Mouse (Mus musculus): ENCODE measurements around the gene Umad1. TPM values are rescaled to one million over a fixed set of nuclear protein-coding genes. Genes with fewer than 3 reads are reported as not detected.
A peak's percentile ranks its signal among the peaks of the same experiment; 100 is the strongest.

Umad1 gene
- polyA plus RNA-seq (2014; fragmentation: Nextera tagmentation; extraction: Ambion mirVana), result 16.7 and 18.0 TPM in 2 replicates

DNA sequence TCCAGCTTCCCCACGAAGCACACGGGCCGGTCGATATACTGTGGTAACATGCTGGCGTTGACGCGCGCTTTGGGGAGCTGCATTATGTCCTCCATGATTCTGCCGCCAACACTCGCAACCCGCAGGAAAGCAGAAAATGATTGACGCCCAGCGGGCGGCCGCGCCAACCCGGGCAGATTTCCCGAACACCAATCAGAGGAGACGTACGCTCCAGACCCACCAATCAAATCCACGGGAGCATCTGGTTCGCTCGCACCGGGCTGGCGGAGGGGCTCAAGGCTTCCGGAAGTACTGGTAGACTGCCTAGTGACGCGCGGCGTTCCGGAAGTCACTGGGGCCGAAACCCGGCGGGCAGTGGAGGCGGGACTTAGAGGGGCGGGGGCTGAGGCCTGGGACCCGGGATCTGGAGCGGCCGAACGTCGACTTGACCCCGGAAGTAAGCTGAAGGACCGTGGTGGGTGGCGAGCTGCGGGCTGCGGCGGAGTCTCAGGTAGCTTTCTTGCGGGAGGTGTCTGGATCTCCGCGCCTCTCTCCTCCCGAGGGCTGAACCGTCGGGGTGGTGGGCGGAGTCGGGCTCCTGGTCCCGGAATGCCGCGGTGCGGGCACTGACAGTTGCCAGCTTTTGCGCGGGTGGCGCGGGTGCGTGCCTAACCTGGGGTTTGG, at the start of gene Umad1, which contains the start of the genes Rpa3 and Gm45062:
Gene Umad1 (plus strand): TSS at position 285 of the 663 bp plus-strand sequence.
Gene Rpa3 (minus strand): TSS at position 170 of the 663 bp plus-strand sequence.
Gene Gm45062 (plus strand): TSS at position 447 of the 663 bp plus-strand sequence.
- peak within 1 kb of the TSS; percentile 67 for H3K4me3 ChIP-seq (ENCODE audit: low read depth, low read length)
- WGBS, result under 1% methylated on average over 64 of the region's 64 CpGs

DNA sequence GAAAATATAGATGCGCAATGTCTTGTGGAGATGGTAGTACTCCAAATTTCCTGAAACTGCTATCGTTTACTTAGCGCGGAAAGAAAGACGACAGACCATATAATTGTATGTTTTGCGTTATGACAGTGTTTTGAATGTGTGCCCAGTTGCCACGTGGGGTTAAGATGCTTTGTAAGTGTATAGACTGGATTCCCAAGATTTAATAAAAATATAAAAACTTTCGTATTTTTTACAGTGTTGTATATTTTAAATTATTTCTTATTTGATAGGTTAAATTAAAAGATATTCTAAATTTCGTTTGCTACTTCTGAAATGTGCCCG, 49.3 kb upstream of the Umad1 start:
- Histone ChIP-seq H3K9me3 (ENCODE audit: control insufficient read depth, low read length) (no peaks in the 10 kb centered on the region), H3K4me2 (ENCODE audit: low read depth, severe bottlenecking) (peak overlapping the region; percentile 56), H3K27me3 (ENCODE audit: control insufficient read depth, insufficient read depth, low read length) (no peaks in the 10 kb centered on the region), H3K36me3 (ENCODE audit: control insufficient read depth, insufficient read depth, low read length) (no peaks in the 10 kb centered on the region; the same call in 1 of the 2 replicates), H3K4me3 (ENCODE audit: low read depth, low read length) (peak overlapping the region; percentile 80), H3K9ac (ENCODE audit: low read length) (peak overlapping the region; percentile 88), H3K27ac (replicated peaks; ENCODE audit: low read depth, low read length) (peak overlapping the region; percentile 93), H3K4me1 (ENCODE audit: control insufficient read depth, insufficient read depth, low read length) (no peaks in the 10 kb centered on the region)
- ATAC-seq (ENCODE audit: insufficient number of reproducible peaks, low FRiP score, low TSS enrichment, low read depth) (no peak), DNase-seq (ENCODE audit: low spot score) (no peak)
- 13% methylated on average over 10 of the region's 10 CpGs for WGBS

More for the DNA sequence above, at the start of gene Umad1, which contains the start of the genes Rpa3 and Gm45062:
- DNase-seq (ENCODE audit: low spot score) (peak; percentile 97), ATAC-seq (ENCODE audit: insufficient number of reproducible peaks, low FRiP score, low TSS enrichment, low read depth) (peak; percentile 100)
- peak within 1 kb of the TSS; percentile 72 for H3K9ac ChIP-seq (ENCODE audit: low read length)
- H3K27me3 ChIP-seq (ENCODE audit: control insufficient read depth, insufficient read depth, low read length), result no peaks in the 10 kb centered on the region
- 0 out of 2 replicates have a peak, but pooled peaks cover 5% of the 10 kb centered on the region for H3K4me1 ChIP-seq (ENCODE audit: control insufficient read depth, insufficient read depth, low read length)
- peak within 1 kb of the TSS; percentile 89 for H3K4me2 ChIP-seq (ENCODE audit: low read depth, severe bottlenecking)
- H3K36me3 ChIP-seq (ENCODE audit: control insufficient read depth, insufficient read depth, low read length), result no peaks in the 10 kb centered on the region
- 0 out of 2 replicates have a peak within 1 kb of the TSS, but pooled peaks have one; percentile 9 for H3K27ac ChIP-seq (replicated peaks; ENCODE audit: low read depth, low read length)
- H3K9me3 ChIP-seq (ENCODE audit: control insufficient read depth, low read length), result no peaks in the 10 kb centered on the region

DNA sequence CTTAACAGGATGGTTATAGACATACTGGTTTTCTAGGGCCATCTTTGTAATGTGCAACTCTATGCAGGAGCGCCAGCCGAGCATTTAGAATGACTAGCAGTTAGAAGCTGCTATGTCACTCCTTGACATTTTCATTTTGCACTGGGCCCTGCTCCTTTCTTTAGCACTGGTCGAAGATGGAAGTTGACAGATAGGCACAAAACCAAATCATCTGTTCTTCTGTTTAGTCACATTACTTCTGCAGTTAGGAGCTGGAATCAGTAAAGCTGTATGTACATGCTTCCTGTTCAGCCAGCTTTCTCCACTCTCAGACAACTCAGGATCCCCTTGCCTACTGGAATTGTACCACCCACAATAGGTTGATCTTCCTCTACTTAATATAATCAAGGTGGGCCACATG, 48.4 kb upstream of the Umad1 start:
- 89% methylated on average over 3 of the region's 3 CpGs for WGBS
- H3K4me3 ChIP-seq (ENCODE audit: low read depth, low read length), result no peak overlapping the region

DNA sequence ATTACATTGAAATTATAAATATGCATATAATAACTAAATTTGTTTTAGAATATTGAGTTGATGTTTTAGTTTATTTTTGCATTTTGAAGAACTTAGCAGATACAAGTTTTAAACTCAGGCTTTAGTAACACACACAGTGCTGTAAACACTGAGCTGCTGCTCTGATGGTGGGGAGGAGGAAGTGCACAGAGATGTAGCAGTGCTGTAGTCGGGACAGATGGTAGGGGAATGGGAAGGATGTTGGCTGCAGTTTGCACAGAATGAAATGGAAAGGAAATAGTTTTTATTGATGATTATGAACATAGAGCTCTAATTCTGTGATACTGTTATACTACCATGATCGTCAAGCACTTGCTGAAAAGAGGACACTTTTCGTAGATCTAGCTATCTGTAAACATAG, 32.1 kb upstream of the Umad1 start:
- H3K4me2 ChIP-seq (ENCODE audit: low read depth, severe bottlenecking), result no peak overlapping the region
- no peak for ATAC-seq (ENCODE audit: insufficient number of reproducible peaks, low FRiP score, low TSS enrichment, low read depth)
- H3K27ac ChIP-seq (replicated peaks; ENCODE audit: low read depth, low read length), result no peak overlapping the region
- H3K4me3 ChIP-seq (ENCODE audit: low read depth, low read length), result no peak overlapping the region
- peaks cover under 1% of the 10 kb centered on the region; the same call in 1 of the 2 replicates for H3K36me3 ChIP-seq (ENCODE audit: control insufficient read depth, insufficient read depth, low read length)
- no peak for DNase-seq (ENCODE audit: low spot score)
- no peak overlapping the region for H3K9ac ChIP-seq (ENCODE audit: low read length)
- no peaks in the 10 kb centered on the region for H3K27me3 ChIP-seq (ENCODE audit: control insufficient read depth, insufficient read depth, low read length)
- no peaks in the 10 kb centered on the region for H3K4me1 ChIP-seq (ENCODE audit: control insufficient read depth, insufficient read depth, low read length)
- 93% methylated on average over 3 of the region's 3 CpGs for WGBS
- no peaks in the 10 kb centered on the region for H3K9me3 ChIP-seq (ENCODE audit: control insufficient read depth, low read length)

More for the DNA sequence above, 48.4 kb upstream of the Umad1 start:
- DNase-seq (ENCODE audit: low spot score), result no peak
- Histone ChIP-seq H3K36me3 (ENCODE audit: control insufficient read depth, insufficient read depth, low read length) (peaks cover 2% of the 10 kb centered on the region; the same call in 1 of the 2 replicates), H3K9ac (ENCODE audit: low read length) (no peak overlapping the region), H3K4me2 (ENCODE audit: low read depth, severe bottlenecking) (no peak overlapping the region), H3K27ac (replicated peaks; ENCODE audit: low read depth, low read length) (no peak overlapping the region), H3K4me1 (ENCODE audit: control insufficient read depth, insufficient read depth, low read length) (no peaks in the 10 kb centered on the region), H3K27me3 (ENCODE audit: control insufficient read depth, insufficient read depth, low read length) (no peaks in the 10 kb centered on the region), H3K9me3 (ENCODE audit: control insufficient read depth, low read length) (no peaks in the 10 kb centered on the region)
- ATAC-seq (ENCODE audit: insufficient number of reproducible peaks, low FRiP score, low TSS enrichment, low read depth), result no peak

DNA sequence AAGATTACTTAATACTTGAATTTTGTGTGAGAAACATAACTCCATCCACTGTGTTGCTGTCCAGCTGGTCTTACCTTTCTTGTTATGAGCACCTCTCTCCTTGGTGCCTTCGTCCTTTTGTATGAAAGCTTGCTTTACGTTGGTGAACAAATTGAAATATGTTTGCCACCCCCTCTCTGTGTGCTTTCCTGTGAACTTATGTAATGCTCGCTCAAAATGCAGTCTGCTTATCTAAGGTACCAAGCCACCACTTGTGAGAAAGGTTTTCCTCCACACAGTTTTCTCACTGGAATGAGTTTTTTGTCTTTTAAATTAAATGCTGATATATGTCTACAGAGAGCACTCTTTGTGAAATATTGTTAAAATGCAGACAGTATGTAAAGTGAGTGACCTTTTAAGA, 30.5 kb upstream of the Umad1 start:
- H3K9ac ChIP-seq (ENCODE audit: low read length), result no peak overlapping the region
- DNase-seq (ENCODE audit: low spot score), result no peak
- H3K4me2 ChIP-seq (ENCODE audit: low read depth, severe bottlenecking), result no peak overlapping the region
- no peaks in the 10 kb centered on the region; the same call in 1 of the 2 replicates for H3K36me3 ChIP-seq (ENCODE audit: control insufficient read depth, insufficient read depth, low read length)
- H3K9me3 ChIP-seq (ENCODE audit: control insufficient read depth, low read length), result no peaks in the 10 kb centered on the region
- H3K27ac ChIP-seq (replicated peaks; ENCODE audit: low read depth, low read length), result no peak overlapping the region
- no peaks in the 10 kb centered on the region for H3K4me1 ChIP-seq (ENCODE audit: control insufficient read depth, insufficient read depth, low read length)
- no peak overlapping the region for H3K4me3 ChIP-seq (ENCODE audit: low read depth, low read length)
- no peaks in the 10 kb centered on the region for H3K27me3 ChIP-seq (ENCODE audit: control insufficient read depth, insufficient read depth, low read length)
- ATAC-seq (ENCODE audit: insufficient number of reproducible peaks, low FRiP score, low TSS enrichment, low read depth), result no peak
- 91% methylated on average over 3 of the region's 3 CpGs for WGBS

DNA sequence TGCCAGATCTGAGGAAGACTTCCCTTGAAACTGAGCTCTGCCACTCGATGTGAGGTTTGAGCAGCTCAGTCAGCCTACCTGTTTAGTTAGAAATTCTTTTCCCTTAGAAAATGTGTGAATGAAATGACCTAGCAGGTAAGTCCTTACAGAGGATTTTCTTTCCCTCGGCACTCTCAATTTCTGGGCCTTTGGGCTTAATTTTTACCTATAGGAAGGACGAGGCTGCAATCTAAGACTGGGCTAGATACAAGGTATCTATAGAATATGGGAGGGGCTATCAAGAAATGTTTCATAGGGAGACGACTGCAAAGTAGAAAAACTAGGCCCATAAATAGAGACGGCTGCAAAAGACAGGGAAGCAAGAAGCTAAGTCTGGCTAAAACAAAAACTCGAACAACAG, 772 bp upstream of the Umad1 start:
- H3K4me3 ChIP-seq (ENCODE audit: low read depth, low read length), result peak overlapping the region; percentile 67
- 12% methylated on average over 6 of the region's 6 CpGs for WGBS
- H3K4me2 ChIP-seq (ENCODE audit: low read depth, severe bottlenecking), result peak overlapping the region; percentile 39
- H3K4me1 ChIP-seq (ENCODE audit: control insufficient read depth, insufficient read depth, low read length), result 0 out of 2 replicates have a peak, but pooled peaks cover 5% of the 10 kb centered on the region
- peak overlapping the region; percentile 72 for H3K9ac ChIP-seq (ENCODE audit: low read length)
- no peak for DNase-seq (ENCODE audit: low spot score)
- H3K36me3 ChIP-seq (ENCODE audit: control insufficient read depth, insufficient read depth, low read length), result 0 out of 2 replicates have a peak, but pooled peaks cover 3% of the 10 kb centered on the region
- H3K27me3 ChIP-seq (ENCODE audit: control insufficient read depth, insufficient read depth, low read length), result no peaks in the 10 kb centered on the region
- no peaks in the 10 kb centered on the region for H3K9me3 ChIP-seq (ENCODE audit: control insufficient read depth, low read length)
- ATAC-seq (ENCODE audit: insufficient number of reproducible peaks, low FRiP score, low TSS enrichment, low read depth), result no peak; the same call in 1 of the 2 replicates
- H3K27ac ChIP-seq (replicated peaks; ENCODE audit: low read depth, low read length), result no peak overlapping the region

DNA sequence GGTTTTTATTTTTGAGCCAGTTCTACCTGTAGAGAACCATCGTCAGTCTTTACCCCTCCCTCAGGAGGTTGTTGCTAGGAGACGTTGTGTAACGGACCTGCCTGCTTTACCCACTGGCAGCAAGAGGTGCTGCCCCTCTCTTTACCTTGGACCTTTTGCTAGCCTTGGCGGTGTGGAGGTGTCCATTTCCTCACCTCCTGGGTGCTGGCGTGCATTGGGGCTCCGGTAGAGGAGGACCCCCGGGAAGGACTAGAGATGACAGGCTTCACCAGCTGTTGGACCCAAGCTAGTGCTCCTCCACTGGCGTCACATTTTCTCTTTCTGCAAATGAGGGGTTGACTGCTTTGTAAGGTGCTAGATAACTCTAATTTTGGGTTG, 568 bp downstream of the Umad1 start:
- Histone ChIP-seq H3K9me3 (ENCODE audit: control insufficient read depth, low read length) (no peaks in the 10 kb centered on the region), H3K4me2 (ENCODE audit: low read depth, severe bottlenecking) (peak overlapping the region; percentile 89), H3K27me3 (ENCODE audit: control insufficient read depth, insufficient read depth, low read length) (no peaks in the 10 kb centered on the region), H3K4me1 (ENCODE audit: control insufficient read depth, insufficient read depth, low read length) (0 out of 2 replicates have a peak, but pooled peaks cover 5% of the 10 kb centered on the region), H3K9ac (ENCODE audit: low read length) (peak overlapping the region; percentile 56), H3K36me3 (ENCODE audit: control insufficient read depth, insufficient read depth, low read length) (no peaks in the 10 kb centered on the region), H3K27ac (replicated peaks; ENCODE audit: low read depth, low read length) (no peak overlapping the region), H3K4me3 (ENCODE audit: low read depth, low read length) (peak overlapping the region; percentile 67)
- peak; percentile 49 for ATAC-seq (ENCODE audit: insufficient number of reproducible peaks, low FRiP score, low TSS enrichment, low read depth)
- no peak for DNase-seq (ENCODE audit: low spot score)
- 0% methylated on average over 8 of the region's 8 CpGs for WGBS

DNA sequence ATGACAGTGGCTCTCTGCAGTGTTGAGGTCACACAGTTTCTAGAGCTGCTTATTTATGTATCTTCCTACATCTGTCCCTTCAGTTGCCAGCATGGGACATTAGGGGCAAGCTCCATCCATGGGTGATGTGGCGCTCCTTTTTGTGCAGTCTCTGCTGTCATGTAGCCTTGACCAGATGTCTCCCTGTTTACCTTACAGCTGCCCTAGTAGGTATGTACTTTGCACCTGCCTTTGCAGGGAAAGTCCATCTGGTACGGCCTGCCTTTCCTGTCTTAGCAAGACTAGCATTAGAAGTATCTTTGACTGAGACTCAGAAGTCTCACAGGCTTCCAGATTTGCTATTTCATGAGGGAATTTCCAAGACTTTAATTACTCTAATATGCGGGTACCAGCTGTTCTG, 12.0 kb downstream of the Umad1 start:
- no peak overlapping the region for H3K9ac ChIP-seq (ENCODE audit: low read length)
- DNase-seq (ENCODE audit: low spot score) (no peak), ATAC-seq (ENCODE audit: insufficient number of reproducible peaks, low FRiP score, low TSS enrichment, low read depth) (no peak)
- H3K4me2 ChIP-seq (ENCODE audit: low read depth, severe bottlenecking), result no peak overlapping the region
- no peaks in the 10 kb centered on the region for H3K27me3 ChIP-seq (ENCODE audit: control insufficient read depth, insufficient read depth, low read length)
- no peak overlapping the region for H3K27ac ChIP-seq (replicated peaks; ENCODE audit: low read depth, low read length)
- H3K36me3 ChIP-seq (ENCODE audit: control insufficient read depth, insufficient read depth, low read length), result no peaks in the 10 kb centered on the region
- no peaks in the 10 kb centered on the region for H3K9me3 ChIP-seq (ENCODE audit: control insufficient read depth, low read length)
- 95% methylated on average over 3 of the region's 3 CpGs for WGBS
- no peak overlapping the region for H3K4me3 ChIP-seq (ENCODE audit: low read depth, low read length)
- no peaks in the 10 kb centered on the region for H3K4me1 ChIP-seq (ENCODE audit: control insufficient read depth, insufficient read depth, low read length)

Measured in limb, embryonic 11.5 days (tissue).